Mouse (Mus musculus): ENCODE data around the gene Nadk2. TPM values are rescaled to one million over a fixed set of nuclear protein-coding genes. Genes with fewer than 3 reads are reported as not detected.
A peak's percentile ranks its signal among the peaks of the same experiment; 100 is the strongest.

Gene Nadk2
- total RNA-seq, 2 experiments from 2014 or later, result 59.7 to 68.6 TPM

- ATAC-seq (replicated peaks; ENCODE audit: poor library complexity), result no peak
Measured at GRCm38 (mm10) chr15:9130772-9131498, 59.9 kb downstream of the Nadk2 start.

GRCm38 (mm10) chr15:9131499-9131888 is 60.4 kb downstream of the Nadk2 start:
- ATAC-seq (replicated peaks; ENCODE audit: poor library complexity), result peak; percentile 95

GRCm38 (mm10) chr15:9132693-9133443 is 61.8 kb downstream of the Nadk2 start:
- ATAC-seq (replicated peaks; ENCODE audit: poor library complexity), result no peak

DNA sequence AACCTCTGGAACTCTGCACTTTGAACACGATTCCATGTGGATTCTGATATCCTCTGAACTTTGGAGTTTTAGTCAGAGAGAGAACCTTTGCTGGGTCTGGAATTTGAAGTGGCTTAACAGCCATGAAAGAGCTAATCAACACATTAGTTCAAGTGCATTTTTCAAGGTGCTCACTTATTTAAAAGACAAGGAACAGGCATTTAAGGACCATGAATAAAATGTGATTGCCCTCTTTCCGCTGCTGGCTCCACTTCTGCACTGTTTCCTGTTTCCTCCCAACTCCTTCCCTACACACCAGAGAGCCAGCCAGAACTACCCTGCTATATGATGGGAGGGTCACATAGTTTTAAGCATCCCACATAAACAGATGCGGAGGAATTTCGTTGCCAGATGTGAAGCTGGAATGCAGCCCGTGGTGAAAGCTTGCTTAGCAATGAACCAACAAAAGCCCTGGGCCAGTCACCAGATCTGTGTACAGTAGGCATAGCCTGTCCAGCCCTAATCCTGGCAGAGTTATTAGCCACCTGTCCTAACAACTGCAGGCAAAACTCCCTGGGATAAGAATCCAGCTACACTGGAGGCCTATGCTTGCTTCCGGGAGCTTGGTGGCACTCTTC is 63.9 kb downstream of the Nadk2 start:
- ATAC-seq (replicated peaks; ENCODE audit: poor library complexity), result no peak

GRCm38 (mm10) chr15:9139447-9139846 is 68.4 kb downstream of the Nadk2 start:
- no peak for ATAC-seq (replicated peaks; ENCODE audit: poor library complexity)

DNA sequence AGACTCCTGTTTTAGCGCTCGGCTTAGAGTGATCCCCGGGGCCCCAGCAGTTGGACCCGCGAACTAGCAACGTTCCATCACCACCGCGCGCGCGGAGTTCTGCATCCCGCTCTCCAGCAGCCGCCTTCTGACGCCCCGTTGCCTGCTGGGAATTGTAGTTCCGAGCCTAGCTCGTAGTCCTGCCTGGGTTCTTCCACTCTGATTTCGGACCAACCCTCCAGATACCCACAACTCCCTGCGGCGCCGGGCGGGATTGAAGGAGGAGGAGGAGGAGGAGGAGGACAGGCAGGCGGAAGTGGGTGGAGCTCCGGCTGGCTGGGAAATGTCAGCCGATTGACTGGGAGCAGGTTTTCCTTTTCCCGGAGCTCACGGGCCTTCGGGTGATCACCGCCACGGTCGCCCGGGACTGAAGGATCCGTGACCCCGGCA is 69.2 kb downstream of the Nadk2 start, which contains the start of gene Lmbrd2:
Gene Lmbrd2 (plus strand): TSS at position 299 of the 429 bp plus-strand sequence.
- ATAC-seq (replicated peaks; ENCODE audit: poor library complexity), result peak; percentile 99

DNA sequence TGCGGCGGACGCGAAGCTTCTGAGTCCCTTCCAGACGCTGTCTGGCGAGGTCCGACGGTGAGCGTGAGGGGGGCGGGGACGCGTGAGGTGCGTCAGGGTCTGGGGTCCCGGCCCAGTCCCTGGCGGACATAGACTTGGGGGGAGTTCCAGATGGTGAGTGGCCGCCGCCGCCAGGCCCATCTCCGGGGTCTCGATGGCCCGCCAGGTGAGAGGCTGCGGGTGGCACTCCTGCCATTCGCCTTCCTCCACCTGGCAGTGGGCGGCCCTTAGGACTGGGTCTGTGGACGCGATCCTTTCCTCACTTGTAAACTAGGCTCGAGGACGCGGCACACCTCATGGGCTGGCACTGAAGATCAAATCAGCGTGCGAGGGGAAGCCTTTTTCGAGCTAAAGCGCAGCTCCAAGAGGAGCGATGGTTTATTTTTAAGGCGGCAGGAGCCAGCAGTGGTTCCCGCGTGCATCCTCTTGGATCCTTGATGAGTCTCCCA is 69.7 kb downstream of the Nadk2 start:
- peak; percentile 58 for ATAC-seq (replicated peaks; ENCODE audit: poor library complexity)

DNA sequence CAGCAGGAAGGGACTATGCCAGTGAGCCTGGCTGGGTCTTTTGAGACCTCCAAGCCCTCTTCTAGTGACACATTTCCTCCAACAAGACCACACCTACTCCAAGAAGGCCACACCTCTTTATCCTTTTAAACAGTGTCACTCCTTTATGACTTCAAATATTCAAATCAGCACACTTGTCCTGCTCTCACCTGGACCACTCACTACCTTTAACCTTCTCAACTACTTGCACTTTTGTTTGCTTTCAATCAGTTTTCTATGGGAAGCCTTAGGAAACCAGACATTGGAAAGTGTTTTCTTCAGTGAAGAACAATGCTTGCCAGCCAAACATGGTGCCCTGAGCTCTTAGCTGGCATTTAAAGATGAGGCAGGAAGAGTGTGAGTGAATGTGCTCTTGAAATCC is 84.3 kb downstream of the Nadk2 start, which contains the start of gene Skp2:
Gene Skp2 (minus strand): TSS at position 101 of the 400 bp plus-strand sequence.
- ATAC-seq (replicated peaks; ENCODE audit: poor library complexity), result no peak

Other genes with a start within 250 kb of the Nadk2 start
- gene Ranbp3l, start 103.3 kb upstream of the Nadk2 start, total RNA-seq (2015), result not detected in 2 replicates
- not detected in 2 replicates for gene Ranbp3l, start 103.3 kb upstream of the Nadk2 start, total RNA-seq (2017)
- 10.0 and 11.6 TPM in 2 replicates for gene Lmbrd2, start 69.3 kb downstream of the Nadk2 start, total RNA-seq (2015)
- 4.5 and 9.6 TPM in 2 replicates for gene Lmbrd2, start 69.3 kb downstream of the Nadk2 start, total RNA-seq (2017)
- 21.6 and 24.4 TPM in 2 replicates for gene Skp2, start 84.2 kb downstream of the Nadk2 start, total RNA-seq (2015)
- gene Skp2, start 84.2 kb downstream of the Nadk2 start, total RNA-seq (2017), result 23.1 and 23.3 TPM in 2 replicates
- not detected in 2 replicates for gene Ugt3a1, start 205.6 kb downstream of the Nadk2 start, total RNA-seq (2015)
- gene Ugt3a1, start 205.6 kb downstream of the Nadk2 start, total RNA-seq (2017), result not detected in 2 replicates

All from megakaryocyte progenitor cell, adult 5-6 weeks (primary cell).